In the genomic region with DNA sequence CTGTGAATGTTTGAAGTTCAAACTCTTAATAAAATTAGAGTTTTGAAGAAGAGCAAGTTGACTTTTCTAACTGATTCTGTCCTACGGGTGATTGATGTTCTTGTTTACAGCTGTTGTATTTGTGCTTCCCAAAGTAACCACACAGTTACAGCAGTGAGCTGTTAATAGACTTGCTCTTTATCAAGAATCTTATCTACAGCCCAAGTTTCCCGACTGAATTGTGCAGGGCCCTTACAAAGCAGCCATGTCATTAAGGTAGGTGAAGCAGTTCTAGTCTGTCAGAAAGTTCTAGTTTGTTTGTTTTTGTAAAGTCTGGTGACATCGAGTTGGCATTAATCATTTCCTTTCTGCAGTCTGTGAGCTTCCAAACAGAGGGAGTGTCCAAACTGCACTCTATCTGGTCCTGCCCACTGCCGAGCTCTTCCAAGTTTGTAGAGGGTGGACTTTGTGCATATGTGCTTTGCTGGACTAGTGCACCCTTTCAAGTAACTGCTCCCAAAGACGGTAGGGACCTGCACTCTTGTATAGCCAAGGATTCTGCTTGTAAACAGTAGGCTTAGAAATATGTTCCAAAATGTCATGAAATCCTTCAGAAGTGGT, we compare ENCODE assay signal across 14 mouse cellular contexts.
DNase-seq lines count a peak whose midpoint lies in the region; ATAC-seq and TF ChIP-seq lines count a peak whose summit lies in the region.
"Had no signal": no experiment of that assay in that cellular context is flagged by ENCODE, and none has a peak within 500 bp of the region (broad histone marks: within the 10 kb centered on the region; RNA-seq: fewer than 3 reads in every experiment).

No protein-coding gene starts in this region.

- no peak overlapping the region for H3K9ac ChIP-seq in liver, embryonic 14.5 days (replicated peaks)
- H3K9ac ChIP-seq: forebrain, embryonic 13.5 days; hindbrain, embryonic 13.5 days; limb, embryonic 15.5 days; midbrain, embryonic 15.5 days had no signal

- peak; percentile 63 for ATAC-seq in liver, embryonic 14.5 days (ENCODE audit: insufficient read depth)
- ATAC-seq: forebrain, embryonic 13.5 days; midbrain, embryonic 15.5 days had no signal

- TF ChIP-seq CTCF in liver, embryonic 14.5 days (IDR thresholded peaks at IDR 0.05; ENCODE audit: low read depth): no peak

- H3K27ac ChIP-seq in liver, embryonic 14.5 days: no peak overlapping the region
- H3K27ac ChIP-seq: forebrain, embryonic 13.5 days; hindbrain, embryonic 13.5 days; limb, embryonic 15.5 days; midbrain, embryonic 15.5 days had no signal

- WGBS in liver, embryonic 14.5 days (ENCODE audit: insufficient replicate concordance): 6% methylated on average over 5 of the region's 5 CpGs

- TF ChIP-seq EP300 in liver, embryonic 14.5 days (IDR thresholded peaks at IDR 0.05; ENCODE audit: low read depth): no peak

- no peaks in the 10 kb centered on the region for H3K27me3 ChIP-seq in liver, embryonic 14.5 days (ENCODE audit: control insufficient read depth, insufficient read depth, low read length)
- H3K27me3 ChIP-seq: forebrain, embryonic 13.5 days; hindbrain, embryonic 13.5 days; limb, embryonic 15.5 days; midbrain, embryonic 15.5 days had no signal

- H3K4me1 ChIP-seq in liver, embryonic 14.5 days (replicated peaks; ENCODE audit: control insufficient read depth in 2 of 2, insufficient read depth in 2 of 2, low read length in 1 of 2): peaks cover 0 to 6% of the 10 kb centered on the region in 2 experiments; a peak in 1 of 4 replicates
- H3K4me1 ChIP-seq: forebrain, embryonic 13.5 days; hindbrain, embryonic 13.5 days; limb, embryonic 15.5 days; midbrain, embryonic 15.5 days had no signal

- no peak overlapping the region for H3K4me3 ChIP-seq in liver, embryonic 14.5 days (ENCODE audit: insufficient read depth in 1 of 2, low read depth in 2 of 2, low read length in 2 of 2)
- H3K4me3 ChIP-seq: forebrain, embryonic 13.5 days; hindbrain, embryonic 13.5 days; limb, embryonic 15.5 days; midbrain, embryonic 15.5 days had no signal

- no peaks in the 10 kb centered on the region for H3K9me3 ChIP-seq in liver, embryonic 14.5 days (ENCODE audit: control insufficient read depth, low read length)
- H3K9me3 ChIP-seq: forebrain, embryonic 13.5 days; hindbrain, embryonic 13.5 days; limb, embryonic 15.5 days; midbrain, embryonic 15.5 days had no signal

- peak; percentile 92 for DNase-seq in heart, adult 11 months
- no peak for DNase-seq in heart, postnatal 4 days
- DNase-seq in 3T3-L1 (ENCODE audit: low read depth, low spot score): peak; percentile 43
- peak; percentile 75 to 88 for DNase-seq in kidney, adult 8-10 months
- DNase-seq in liver, embryonic 14.5 days (ENCODE audit: low read depth in 3 of 3, low spot score in 3 of 3): no peak
- no peak for DNase-seq in cerebellum, adult 11-12 months
- DNase-seq in layer of hippocampus, adult 8-10 months (ENCODE audit: low spot score in 2 of 2): no peak
- DNase-seq in neural tube, embryonic 10.5 days (ENCODE audit: extremely low spot score, low spot score): no peak
- DNase-seq: cerebellum, adult 9-10 months; gastrocnemius, postnatal 36 days had no signal

- H3K4me2 ChIP-seq in liver, embryonic 14.5 days (ENCODE audit: low read depth): peak overlapping the region; percentile 30; the same call in 1 of the 2 replicates
- H3K4me2 ChIP-seq: forebrain, embryonic 13.5 days; hindbrain, embryonic 13.5 days; limb, embryonic 15.5 days; midbrain, embryonic 15.5 days had no signal

- H3K36me3 ChIP-seq in liver, embryonic 14.5 days (replicated peaks; ENCODE audit: control insufficient read depth, insufficient read depth, low read depth): no peaks in the 10 kb centered on the region
- H3K36me3 ChIP-seq: hindbrain, embryonic 13.5 days; limb, embryonic 15.5 days; midbrain, embryonic 15.5 days had no signal

Comparison
In these comparisons a context has a peak if more than half of its experiments do, and no peak if none do; other contexts are left out.
1. DNase-seq: peak in heart, adult 11 months (single experiment), 3T3-L1 (single experiment) and kidney, adult 8-10 months (2 of 2); none in heart, postnatal 4 days (single experiment), liver, embryonic 14.5 days (0 of 3), cerebellum, adult 11-12 months (single experiment), layer of hippocampus, adult 8-10 months (0 of 2) and neural tube, embryonic 10.5 days (single experiment).